Mouse (Mus musculus) large intestine, adult 2 months (tissue): ENCODE measurements at regions not wholly inside any gene's neighbourhood (a gene's known extent, or its start where the extent isn't known, plus 50 kb on each side); places are given as distances from the start of the nearest gene placed in this dataset.

Experiments used
- DNase-seq: peaks from one replicate; pipeline ENCODE4 v3.0.0-alpha.2; 2012; ENCODE audit warnings: low read depth, low spot score
- WGBS: fragments of 180-500 bp; shearing (Covaris S2); methylation state at CpG from one replicate; pipeline ENCODE4 v1.1.7; 2018; 5-methylcytosine and 5-hydroxymethylcytosine counted together

DNA sequence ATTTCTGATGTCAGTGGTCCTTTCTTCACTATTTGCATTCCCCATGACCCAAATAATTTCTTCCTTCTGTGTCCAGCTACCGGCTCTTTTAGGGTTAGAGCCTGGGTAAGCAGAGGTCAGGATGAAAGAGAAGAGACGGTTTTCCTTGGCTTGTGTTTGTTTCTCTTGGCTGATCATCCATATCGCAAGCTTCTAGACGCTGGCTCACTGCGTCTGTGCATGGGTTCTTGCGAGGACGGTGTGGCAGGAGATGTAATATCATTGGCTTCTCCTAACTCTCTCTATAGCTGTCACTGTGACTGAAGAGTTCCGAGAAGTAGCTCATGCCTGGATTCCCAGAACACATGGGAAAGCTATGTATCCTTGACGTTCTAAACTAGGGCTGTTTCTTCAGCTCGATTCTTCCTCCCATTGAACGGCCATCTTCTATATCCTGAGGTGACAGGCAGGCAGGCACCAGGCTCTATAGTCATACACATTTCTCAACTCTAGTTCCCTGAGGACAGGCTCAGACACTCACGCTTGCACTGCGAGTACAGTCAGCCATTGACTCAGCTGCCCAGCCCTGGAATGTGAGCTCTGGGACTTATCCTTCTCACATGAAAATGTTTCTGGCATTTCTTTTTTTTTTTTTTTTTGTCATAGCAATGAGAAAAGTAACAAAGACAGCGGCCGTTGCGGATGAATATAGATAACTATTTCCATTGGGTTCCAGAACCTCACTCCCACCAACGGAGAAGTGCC, 85.0 kb downstream of the Bach1 start:
- 77% methylated on average over 17 of the region's 17 CpGs for WGBS
- no peak for DNase-seq

DNA sequence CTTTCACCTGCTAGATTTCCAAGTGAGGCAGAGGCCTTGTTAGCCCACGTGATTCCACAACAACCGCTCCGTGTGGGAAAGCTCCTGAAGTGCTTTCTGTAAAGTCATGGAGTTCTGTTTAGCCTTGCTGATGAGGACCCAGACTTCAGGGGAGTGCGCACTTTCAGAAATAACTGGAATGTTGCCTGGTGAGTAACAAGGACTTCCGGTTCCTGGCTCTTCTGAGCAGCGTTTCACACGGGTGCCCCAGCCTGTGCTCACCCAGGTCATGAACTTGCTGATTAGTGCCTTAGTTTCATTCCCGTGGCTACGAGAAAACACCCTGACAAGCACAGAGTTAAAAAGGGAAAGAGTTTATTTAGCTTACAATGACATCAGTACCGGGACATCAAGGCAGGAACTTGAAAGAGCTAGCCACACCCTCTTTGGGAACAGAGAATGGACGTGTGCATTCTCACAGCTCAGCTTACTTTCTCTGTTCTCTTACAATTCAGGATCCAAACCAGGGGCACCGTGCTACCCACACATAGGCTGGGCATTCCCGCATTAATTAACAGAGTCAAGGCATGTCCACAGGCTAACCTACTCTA, 85.8 kb downstream of the Bach1 start:
- 39% methylated on average over 13 of the region's 13 CpGs for WGBS
- no peak for DNase-seq

DNA sequence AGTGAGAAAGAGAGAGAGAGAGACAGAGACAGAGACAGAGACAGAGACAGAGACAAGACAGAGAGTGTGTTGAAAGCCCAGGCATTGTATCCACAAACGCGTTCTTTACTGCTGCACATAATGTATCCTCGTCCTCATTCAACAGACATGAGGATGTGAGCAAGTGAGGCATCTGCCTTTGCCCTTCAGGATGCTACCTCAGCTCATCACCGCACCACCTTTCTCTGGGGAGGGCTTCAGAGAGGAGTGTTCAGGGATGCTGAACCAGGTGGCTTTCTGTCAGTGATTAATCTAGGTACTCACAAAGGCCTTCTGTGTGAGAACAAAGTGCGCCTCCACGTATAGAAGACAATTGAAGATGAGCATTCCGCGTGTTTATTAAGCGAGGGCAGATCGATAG, 90.8 kb downstream of the Bach1 start:
- WGBS, result 53% methylated on average over 10 of the region's 10 CpGs
- no peak for DNase-seq

DNA sequence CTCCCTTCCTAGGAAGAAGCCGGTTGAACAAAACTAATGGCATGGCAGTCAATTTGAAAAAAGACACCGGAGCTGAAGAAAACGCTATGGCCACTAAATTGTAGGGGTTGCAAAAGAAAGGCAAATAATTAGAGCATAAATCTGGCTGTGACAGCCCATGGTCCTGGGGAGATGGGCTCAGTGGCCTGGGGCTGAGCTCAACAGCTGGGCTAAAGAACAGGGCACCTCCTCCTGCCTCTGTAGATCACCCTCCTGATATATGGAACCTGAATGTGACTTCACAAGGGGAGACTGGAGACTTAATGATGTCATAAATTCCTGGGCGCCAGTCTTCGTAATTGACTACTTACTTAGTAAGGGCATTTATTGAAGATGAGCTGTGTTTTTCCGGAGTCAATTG, 91.2 kb downstream of the Bach1 start:
- 14% methylated on average over 6 of the region's 6 CpGs for WGBS
- DNase-seq, result no peak

DNA sequence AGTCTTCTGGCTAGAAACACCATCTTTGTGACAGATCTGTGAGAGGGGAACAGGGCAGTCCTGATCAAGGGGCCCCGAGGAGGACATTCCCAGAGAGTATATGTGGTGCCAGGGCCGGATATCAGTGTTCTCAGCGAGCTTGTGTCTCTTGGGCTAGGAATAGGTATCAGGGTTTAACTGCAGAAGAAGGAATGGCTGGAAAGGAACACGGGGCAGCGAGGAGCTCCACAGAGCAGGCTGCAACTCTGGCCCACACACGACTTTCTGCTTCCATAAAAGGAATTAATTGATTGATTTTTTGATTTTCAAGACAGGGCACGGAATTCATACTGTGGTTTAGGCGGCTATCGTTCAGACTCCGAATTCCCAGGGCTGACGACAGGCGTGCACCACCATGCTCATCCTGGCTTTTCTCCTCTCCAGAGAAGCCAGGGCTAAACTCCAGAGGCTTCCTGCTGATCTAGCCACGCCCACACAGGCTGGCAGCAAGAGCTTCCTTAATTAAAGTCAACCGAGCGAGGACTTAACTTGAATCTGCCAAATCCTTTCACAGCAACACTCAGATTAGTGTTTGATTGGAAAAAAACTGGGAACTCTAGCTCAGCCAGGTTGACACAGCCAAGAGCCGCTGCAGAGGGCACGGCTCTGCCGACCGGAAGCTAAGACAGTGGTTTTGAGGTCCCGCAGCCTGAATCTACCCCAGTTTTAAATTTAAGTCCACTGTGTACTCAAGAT, 97.9 kb downstream of the Bach1 start:
- DNase-seq, result no peak
- 12% methylated on average over 20 of the region's 20 CpGs for WGBS

DNA sequence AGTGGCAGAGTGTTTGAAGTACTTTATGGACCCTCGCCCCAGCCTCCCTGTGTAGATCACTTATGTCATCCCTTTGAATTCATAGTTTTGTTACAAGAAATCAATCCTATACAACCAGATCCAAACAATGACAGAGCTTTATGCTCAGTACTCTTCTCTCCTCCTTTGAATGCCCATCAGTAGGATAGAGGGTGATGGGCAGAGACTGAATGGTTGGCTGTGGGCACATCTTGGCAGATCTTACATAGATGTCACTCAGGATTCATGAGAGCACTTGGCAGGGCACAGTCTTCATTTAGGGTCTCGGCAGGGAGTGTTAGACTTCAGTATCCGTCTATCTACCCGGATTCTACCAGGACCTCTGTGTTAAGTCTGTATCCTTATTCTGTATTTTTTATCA, 103.6 kb downstream of the Bach1 start:
- 89% methylated on average over 4 of the region's 4 CpGs for WGBS
- no peak for DNase-seq

DNA sequence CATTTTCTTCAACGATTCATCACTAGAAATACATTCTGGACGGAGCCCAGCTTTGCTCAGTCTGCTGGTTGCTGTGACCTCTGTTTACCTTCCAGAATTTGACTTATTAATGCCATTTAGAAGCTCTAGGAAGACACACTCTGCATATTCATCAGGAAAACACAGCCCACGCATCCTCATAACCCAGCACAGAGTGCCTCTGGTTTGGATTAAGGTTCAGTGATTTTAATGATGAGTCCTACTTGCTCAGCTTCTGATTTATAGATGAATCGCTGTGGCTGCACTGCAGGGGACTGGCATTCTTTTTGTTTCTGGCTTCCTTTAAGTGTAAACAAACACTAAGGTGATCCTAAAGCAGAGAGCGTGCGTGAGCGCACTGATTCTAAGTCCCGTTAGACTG, 118.8 kb downstream of the Bach1 start:
- WGBS, result 54% methylated on average over 8 of the region's 8 CpGs
- no peak for DNase-seq

DNA sequence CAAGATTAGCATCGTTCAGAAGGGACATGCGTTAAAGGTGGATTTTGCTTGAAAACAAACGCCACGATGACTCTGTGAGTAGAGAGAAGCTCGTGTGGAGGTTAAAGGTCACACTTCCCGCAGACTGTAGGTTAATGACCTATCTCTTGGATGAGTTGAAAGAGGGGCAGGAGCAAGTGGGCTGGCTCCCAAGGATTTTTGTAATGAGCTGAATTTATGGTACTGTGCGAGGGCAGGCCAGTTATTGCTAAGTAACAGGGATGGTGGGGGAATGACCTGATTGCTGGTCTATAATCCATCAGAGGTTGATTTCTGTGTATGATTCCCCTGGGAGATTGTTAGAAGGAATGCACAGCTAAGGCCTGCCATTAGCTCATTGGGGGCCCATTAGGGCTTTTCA, 135.6 kb downstream of the Bach1 start:
- no peak for DNase-seq
- WGBS, result 48% methylated on average over 7 of the region's 7 CpGs

DNA sequence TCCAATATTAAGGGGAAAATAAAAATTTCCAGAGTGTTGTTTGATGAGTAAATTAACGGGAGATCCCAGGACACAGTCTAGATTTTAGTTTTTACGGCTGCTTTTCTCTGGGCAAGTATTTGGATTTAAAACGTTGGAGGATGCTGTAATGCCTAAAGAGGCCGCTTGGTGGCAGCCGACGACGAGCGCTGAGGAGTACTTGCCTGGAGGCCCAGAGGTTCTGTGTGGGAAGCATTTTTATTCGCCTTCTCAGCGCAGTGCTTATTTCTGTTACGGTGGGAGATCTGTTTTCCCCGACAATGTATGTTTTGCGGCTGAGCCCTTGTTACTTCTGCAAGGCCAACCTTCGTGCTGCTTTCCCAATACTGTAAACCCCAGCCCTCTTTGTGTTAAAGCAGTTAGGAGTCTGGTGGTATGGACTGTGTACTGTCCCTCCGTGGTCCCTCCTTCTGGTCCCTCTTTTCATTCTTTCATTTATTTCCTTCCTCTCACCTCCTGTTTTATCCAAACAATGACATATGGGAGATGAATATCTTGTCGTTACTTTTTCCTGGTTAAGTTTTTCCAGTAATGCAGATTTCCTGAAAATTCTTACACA, 142.3 kb downstream of the Bach1 start:
- WGBS, result 10% methylated on average over 16 of the region's 16 CpGs
- DNase-seq, result peak; percentile 4
